Mouse (Mus musculus): ENCODE data around the gene Zfp579.
A peak's percentile ranks its signal among the peaks of the same experiment; 100 is the strongest.

The Zfp579 gene

GRCm38 (mm10) chr7:4957361-4957760, 38.6 kb downstream of the Zfp579 start:
- DNase-seq (ENCODE audit: low read depth): no peak

- DNase-seq (ENCODE audit: low read depth): no peak
Measured at GRCm38 (mm10) chr7:4953815-4954445, 42.0 kb downstream of the Zfp579 start.

DNA sequence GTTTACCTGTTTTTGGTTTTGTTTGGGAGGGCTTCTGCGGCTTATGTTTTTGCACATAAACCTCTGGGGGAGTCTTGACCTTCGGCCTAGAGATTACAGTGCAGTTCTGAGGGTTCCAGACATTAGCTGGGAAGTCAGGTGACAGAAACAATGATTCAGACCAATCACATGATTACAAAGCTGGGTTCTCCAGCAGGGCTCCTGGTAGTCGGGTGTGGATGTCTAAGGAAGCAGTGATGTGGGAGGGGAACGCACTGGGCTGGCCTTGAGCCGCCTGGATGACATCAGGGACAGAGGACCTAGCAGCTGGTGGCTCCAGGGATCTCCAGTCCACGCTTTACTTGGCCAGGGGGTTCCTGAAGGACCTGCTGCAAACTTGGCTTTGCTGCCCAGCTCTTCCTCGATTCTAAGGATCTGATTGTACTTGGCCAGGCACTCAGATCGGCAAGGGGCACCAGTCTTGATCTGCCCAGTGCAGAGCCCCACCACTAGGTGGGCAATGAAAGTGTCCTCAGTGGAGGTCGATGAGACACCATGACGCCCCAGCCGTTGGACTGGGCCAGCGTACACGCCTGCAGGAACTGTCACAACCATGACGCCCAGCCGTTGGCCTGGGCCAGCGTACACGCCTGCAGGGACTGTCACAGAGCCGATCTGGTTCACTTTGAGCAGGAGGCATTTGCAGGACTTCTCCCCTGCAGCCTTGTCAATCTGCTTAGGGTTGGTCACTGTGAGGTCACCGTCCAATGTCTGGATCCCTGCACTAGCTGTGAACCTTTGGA, 45.2 kb downstream of the Zfp579 start:
- DNase-seq (ENCODE audit: low read depth): no peak

DNA sequence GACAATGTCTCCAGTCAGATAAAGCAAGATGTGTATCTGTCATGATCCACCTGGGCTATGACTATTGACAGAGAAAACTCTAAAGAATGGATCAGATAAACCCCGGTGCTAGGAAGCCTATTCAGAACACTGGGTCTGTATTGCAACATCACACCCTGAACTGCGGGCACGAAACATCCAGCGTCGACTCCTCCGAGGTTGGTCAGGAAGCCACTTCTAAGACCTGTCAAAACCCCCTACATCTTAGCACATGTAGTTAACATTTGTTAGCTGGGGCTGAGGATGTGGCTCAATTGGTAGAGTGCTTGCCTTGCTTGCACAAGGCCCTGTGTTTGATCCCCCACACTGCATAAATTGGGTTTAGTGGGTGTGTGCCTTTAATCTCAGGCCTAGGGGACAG, 47.6 kb downstream of the Zfp579 start:
- no peak for DNase-seq (ENCODE audit: low read depth)

GRCm38 (mm10) chr7:4947855-4948254, 48.1 kb downstream of the Zfp579 start:
- no peak for DNase-seq (ENCODE audit: low read depth)

DNA sequence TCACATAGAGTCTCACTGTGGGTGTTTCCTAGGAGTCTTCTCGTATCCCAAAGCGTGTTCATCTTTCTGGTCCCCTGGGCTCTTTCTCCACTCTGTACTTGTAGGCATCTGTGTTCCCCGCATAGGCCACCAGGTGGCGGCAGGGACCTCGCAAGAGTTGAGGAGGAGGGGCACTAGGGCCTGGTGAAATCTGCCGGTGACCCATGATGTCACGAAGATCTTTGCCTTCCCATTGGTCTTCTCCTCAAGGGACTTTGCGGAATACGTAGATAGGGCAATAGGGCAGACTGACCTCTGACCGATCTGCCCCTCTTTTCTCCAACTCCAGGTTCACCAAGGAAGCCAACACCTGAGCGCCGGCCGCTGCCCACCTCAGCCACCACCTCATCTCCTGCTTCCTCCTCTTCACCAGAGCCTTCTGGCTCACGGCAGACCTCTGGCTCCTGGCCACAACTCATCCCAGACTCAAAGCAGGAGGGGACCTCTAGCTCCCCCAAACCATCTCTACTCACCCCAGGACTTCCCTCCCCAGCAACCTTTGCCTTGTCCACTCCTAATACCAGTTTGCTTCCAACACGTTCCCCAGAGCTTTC, 52.6 kb downstream of the Zfp579 start:
- DNase-seq (ENCODE audit: low read depth): peak; percentile 85

DNA sequence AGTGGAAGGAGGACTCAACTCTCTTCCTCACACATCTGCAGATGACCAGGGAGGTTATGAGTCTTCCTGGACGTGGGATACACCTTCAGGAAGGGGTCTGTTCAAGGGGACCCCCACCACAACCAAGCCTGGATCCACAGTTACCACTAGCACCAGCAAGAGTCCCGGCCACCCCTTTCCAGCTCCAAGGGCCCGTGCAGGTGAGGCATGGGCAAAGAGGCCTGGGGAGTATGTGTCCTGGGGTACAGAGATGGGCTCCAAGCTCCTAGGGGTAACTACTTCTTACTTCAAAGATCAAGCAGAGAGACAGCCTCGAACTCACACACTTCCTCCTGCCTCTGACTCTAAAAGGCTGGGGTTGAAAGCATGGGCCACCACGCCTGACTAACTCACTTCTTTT, 53.3 kb downstream of the Zfp579 start:
- DNase-seq (ENCODE audit: low read depth): no peak

GRCm38 (mm10) chr7:4940068-4940479, 55.9 kb downstream of the Zfp579 start:
- DNase-seq (ENCODE audit: low read depth): peak; percentile 78

DNA sequence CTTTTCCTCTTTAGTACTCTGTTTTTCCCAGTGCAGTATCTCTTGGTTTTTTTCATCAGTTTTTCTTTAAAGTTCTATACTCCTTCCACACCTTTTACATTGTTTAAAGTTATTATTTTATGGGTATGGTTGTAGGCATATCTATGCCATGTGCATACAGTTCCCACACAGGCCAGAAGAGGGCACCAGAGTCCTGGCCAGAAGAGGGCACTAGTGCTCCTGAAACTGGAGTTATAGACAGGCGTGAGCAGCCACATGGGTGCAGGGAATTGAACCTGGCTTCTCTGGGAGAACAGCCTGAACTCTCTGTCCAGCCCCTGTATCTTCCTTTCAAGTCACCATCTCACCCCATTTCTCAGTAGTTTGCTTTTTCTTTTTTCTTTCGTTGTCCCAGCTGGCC, 57.5 kb downstream of the Zfp579 start:
- DNase-seq (ENCODE audit: low read depth): peak; percentile 53

- no peak for DNase-seq (ENCODE audit: low read depth)
Measured at GRCm38 (mm10) chr7:4937392-4937791, 58.6 kb downstream of the Zfp579 start.

GRCm38 (mm10) chr7:4936832-4937231, 59.1 kb downstream of the Zfp579 start:
- no peak for DNase-seq (ENCODE audit: low read depth)

DNA sequence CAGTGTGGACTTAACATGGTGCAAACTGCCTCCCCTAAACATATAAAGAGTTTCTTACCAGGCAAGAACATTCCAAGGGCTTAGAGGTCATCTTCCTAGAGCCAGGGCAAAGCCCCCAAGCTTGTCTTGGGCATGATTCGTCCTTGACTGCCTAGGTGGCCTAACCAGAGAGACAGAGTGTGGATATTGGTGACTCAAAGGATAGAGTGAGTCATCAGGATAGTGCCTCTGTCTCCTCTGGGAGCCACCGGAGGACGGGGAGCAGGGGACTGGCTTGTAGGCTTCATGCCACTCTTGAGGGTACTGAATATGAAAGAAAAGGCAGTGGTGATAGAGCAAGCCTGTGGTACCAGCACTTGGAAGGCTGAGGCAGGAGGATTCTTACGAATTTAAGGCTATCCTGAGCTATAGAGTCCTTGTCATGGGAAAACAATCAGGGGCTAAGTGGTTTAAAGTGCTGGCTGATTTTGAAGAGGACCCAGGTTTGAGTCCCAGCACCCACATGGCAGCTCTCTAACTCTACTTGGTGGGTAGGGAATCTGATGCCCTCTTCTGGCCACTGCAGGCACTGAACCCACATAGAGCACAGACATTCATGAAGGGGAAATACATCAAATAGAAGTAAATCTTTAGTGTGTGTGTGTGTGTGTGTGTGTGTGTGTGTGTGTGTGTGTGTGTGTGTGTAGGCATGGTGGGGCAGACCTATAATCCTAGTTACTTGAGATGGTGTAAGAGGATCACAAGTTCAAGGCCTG, 61.6 kb downstream of the Zfp579 start:
- DNase-seq (ENCODE audit: low read depth): no peak

Measured in c-Kit-positive CD71-positive TER-119-negative erythroid progenitor cells, embryonic 14.5 days (primary cell).